Mouse (Mus musculus): ENCODE data around the gene Olfr1241.

Olfr1241 gene
- long read RNA-seq, experiment 1, result 0 reads
- long read RNA-seq, experiment 2, result 0 reads

- intact Hi-C loops (cut with DNase I), result no loop called here
Observed at GRCm38 (mm10) chr2:89487026-89487425, at the start of gene Olfr1241. Gene Olfr1241 (minus strand): TSS chr2:89487126.

DNA sequence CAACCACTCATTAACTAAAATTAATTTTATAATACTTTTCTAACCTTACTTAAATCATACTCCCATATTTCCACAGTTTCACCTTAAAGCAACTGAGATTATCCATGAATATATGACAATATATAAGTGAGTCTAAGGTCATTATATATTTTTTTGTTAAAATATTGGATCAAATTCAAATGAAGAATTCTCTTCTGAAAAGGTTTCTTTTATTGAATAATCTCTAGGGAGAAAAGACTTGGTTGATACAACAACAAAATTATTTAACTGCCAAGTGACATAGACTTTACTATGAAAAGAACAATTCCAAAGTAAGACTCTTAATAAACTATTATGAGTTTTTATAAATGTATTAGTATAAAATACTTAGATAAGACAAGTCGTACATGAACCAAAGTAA, 44.5 kb upstream of the Olfr1241 start, which contains the start of gene Olfr1243:
Gene Olfr1243 (minus strand): TSS at position 101 of the 400 bp plus-strand sequence.
- intact Hi-C loops (cut with DNase I), result no loop called here

GRCm38 (mm10) chr2:89498235-89498634, 11.3 kb upstream of the Olfr1241 start, which contains the start of gene Olfr1242:
Gene Olfr1242 (minus strand): TSS chr2:89498335.
- intact Hi-C loops (cut with DNase I), result no loop called here

DNA sequence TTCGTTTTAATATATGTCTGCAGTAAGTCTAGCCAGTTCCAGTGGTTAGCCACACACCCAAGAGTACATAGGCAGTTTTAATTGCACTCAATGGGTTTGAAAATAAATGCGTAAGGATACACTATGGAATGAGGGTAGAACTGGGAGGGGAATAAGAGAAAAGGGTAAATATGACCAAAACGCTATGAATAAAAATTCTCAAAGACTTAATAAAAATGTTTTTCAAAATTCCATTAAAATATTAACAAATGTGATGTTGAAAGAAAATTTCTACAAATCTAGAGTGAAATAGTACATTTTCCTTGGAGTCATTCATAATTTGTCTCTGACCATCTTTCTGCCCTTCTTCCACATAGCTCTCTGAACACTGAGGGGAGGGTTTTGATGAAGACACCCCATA, 44.0 kb downstream of the Olfr1241 start, which contains the start of gene Olfr1240:
Gene Olfr1240 (minus strand): TSS at position 101 of the 400 bp plus-strand sequence.
- intact Hi-C loops (cut with DNase I), result no loop called here

All from adrenal gland (tissue).